Mouse (Mus musculus) liver, embryonic 12.5 days (tissue): ENCODE data around the gene Tmem135. TPM values are rescaled to one million over a fixed set of nuclear protein-coding genes. Genes with fewer than 3 reads are reported as not detected.
A peak's percentile ranks its signal among the peaks of the same experiment; 100 is the strongest.

ENCODE experiments used
- ATAC-seq: fragments of 200-750 bp; cut with Nextera tagmentation; 2 replicates; pipeline ENCODE4 v1.8.0; 2017; ENCODE audit warnings: moderate number of reproducible peaks, mild to moderate bottlenecking, moderate library complexity
- H3K27ac ChIP-seq: fragments of 300-500 bp; sonication (generic); 2 replicates; pipeline ENCODE4 v1.5.1; 2016; ENCODE audit warnings: mild to moderate bottlenecking
- H3K27me3 ChIP-seq: fragments of 300-500 bp; sonication (generic); replicated peaks from 2 replicates; pipeline ENCODE4 v1.6.1; 2016; ENCODE audit warnings: mild to moderate bottlenecking, moderate library complexity
- H3K36me3 ChIP-seq: fragments of 300-500 bp; sonication (generic); 2 replicates; pipeline ENCODE4 v1.6.1; 2016; ENCODE audit warnings: mild to moderate bottlenecking, moderate library complexity
- H3K4me1 ChIP-seq: fragments of 300-500 bp; sonication (generic); 2 replicates; pipeline ENCODE4 v1.6.1; 2016
- H3K4me2 ChIP-seq: fragments of 300-500 bp; sonication (generic); 2 replicates; pipeline ENCODE4 v1.6.1; 2016; ENCODE audit warnings: mild to moderate bottlenecking, moderate library complexity
- H3K4me3 ChIP-seq: fragments of 300-500 bp; sonication (generic); 2 replicates; pipeline ENCODE4 v1.5.1; 2016; ENCODE audit warnings: mild to moderate bottlenecking, moderate library complexity
- H3K9ac ChIP-seq: fragments of 300-500 bp; sonication (generic); 2 replicates; pipeline ENCODE4 v1.6.1; 2016; ENCODE audit warnings: mild to moderate bottlenecking, moderate library complexity
- H3K9me3 ChIP-seq: fragments of 300-500 bp; sonication (generic); replicated peaks from 2 replicates; pipeline ENCODE4 v1.6.1; 2016; ENCODE audit warnings: mild to moderate bottlenecking, moderate library complexity
- WGBS: fragments of 180-500 bp; shearing (Covaris S2); methylation state at CpG from one replicate; pipeline ENCODE4 v1.1.7; 2016; ENCODE audit not compliant: insufficient replicate concordance; 5-methylcytosine and 5-hydroxymethylcytosine counted together
- polyA plus RNA-seq: library from polyadenylated mRNA; unstranded; fragments of >200 nt; fragmentation: Nextera tagmentation; extraction: Ambion mirVana; gene quantifications from 2 replicates; pipeline ENCODE4 v1.2.1, GENCODE M21; 2016

The Tmem135 gene
- polyA plus RNA-seq, 1 experiment from 2014 or later: 16.0 TPM

- no peak overlapping the region for H3K27ac ChIP-seq
- WGBS: 9% methylated on average over 1 of the region's 1 CpGs
- H3K4me2 ChIP-seq: no peak overlapping the region
- H3K4me1 ChIP-seq: peaks cover 13% of the 10 kb centered on the region
- no peaks in the 10 kb centered on the region for H3K36me3 ChIP-seq
- no peak overlapping the region for H3K9ac ChIP-seq
- no peak overlapping the region for H3K4me3 ChIP-seq
- H3K27me3 ChIP-seq: no peaks in the 10 kb centered on the region
- ATAC-seq: no peak
- H3K9me3 ChIP-seq: no peaks in the 10 kb centered on the region
Observed at GRCm38 (mm10) chr7:89370917-89371316, 33.1 kb downstream of the Tmem135 start.

- 58% methylated on average over 1 of the region's 1 CpGs for WGBS
- no peak overlapping the region for H3K9ac ChIP-seq
- H3K4me2 ChIP-seq: no peak overlapping the region
- ATAC-seq: no peak
- peaks cover 13% of the 10 kb centered on the region for H3K4me1 ChIP-seq
- no peaks in the 10 kb centered on the region for H3K27me3 ChIP-seq
- no peaks in the 10 kb centered on the region for H3K36me3 ChIP-seq
- no peak overlapping the region for H3K27ac ChIP-seq
- H3K4me3 ChIP-seq: no peak overlapping the region
- H3K9me3 ChIP-seq: no peaks in the 10 kb centered on the region
Observed at GRCm38 (mm10) chr7:89370086-89370485, 33.9 kb downstream of the Tmem135 start.

GRCm38 (mm10) chr7:89367643-89368042 is 36.4 kb downstream of the Tmem135 start:
- no peak overlapping the region for H3K9ac ChIP-seq
- peak; percentile 87 for ATAC-seq
- H3K9me3 ChIP-seq: no peaks in the 10 kb centered on the region
- no peaks in the 10 kb centered on the region for H3K36me3 ChIP-seq
- H3K27me3 ChIP-seq: no peaks in the 10 kb centered on the region
- H3K4me3 ChIP-seq: no peak overlapping the region
- H3K27ac ChIP-seq: peak overlapping the region; percentile 46
- WGBS: 0% methylated on average over 3 of the region's 3 CpGs
- peaks cover 13% of the 10 kb centered on the region for H3K4me1 ChIP-seq
- no peak overlapping the region for H3K4me2 ChIP-seq

DNA sequence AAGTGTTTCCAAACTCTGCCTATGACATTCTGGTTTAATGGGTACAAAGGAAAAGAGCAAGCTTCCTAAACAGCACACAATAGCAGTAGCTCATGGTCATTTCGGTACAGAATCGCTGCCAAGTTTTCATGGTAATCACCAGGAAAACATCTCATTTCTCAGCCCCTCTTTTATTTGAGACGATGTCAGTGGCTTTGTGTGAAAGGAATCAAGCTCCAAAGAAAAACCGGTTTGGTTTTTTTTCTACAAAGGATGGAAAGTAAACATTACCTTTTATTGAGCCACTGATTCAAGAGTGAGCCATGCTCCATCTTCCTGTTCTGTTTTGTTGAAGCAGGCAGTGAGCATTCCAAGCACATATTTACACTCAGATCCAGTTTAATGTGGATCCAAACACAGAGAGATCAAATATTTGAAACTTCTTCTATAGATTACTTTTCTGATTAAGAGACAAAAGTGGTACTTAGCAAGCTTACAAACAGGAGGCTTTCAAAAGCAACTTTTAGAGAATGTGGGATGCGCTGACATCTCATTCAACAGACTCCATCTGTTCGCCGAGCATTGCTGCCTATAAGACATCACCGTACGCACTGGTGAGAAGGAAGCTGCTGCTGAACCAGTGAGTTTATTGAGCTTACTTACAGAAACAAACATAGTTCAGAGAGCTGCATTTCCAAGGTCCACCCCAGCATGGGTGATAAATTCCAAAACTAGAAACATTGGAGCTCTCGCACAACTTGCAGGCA is 38.7 kb downstream of the Tmem135 start:
- no peak for ATAC-seq
- Histone ChIP-seq H3K27me3 (no peaks in the 10 kb centered on the region), H3K9me3 (no peaks in the 10 kb centered on the region), H3K4me3 (no peak overlapping the region), H3K27ac (no peak overlapping the region), H3K4me1 (peaks cover 13% of the 10 kb centered on the region), H3K9ac (no peak overlapping the region), H3K4me2 (no peak overlapping the region), H3K36me3 (no peaks in the 10 kb centered on the region)
- WGBS: 83% methylated on average over 10 of the region's 10 CpGs

DNA sequence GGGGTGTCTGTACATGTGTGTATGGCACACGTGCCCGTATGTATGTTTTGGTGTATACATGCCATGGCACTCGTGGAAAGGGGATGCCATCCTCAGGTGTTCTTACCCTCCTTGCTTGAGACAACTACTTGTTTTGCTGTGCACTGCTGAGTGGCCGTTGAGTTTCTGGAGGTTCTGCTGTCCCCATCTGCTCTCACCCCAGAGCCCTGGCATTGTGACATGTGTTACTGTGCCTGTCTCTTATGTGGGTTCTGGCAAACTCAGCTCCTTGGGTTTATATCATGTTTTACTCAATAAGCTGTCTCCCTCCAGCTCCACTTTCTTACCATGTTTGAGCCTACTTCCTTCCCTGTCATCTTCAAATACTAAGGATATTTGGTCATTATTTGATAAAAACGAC is 40.0 kb downstream of the Tmem135 start:
- ATAC-seq: no peak
- H3K36me3 ChIP-seq: no peaks in the 10 kb centered on the region
- H3K4me2 ChIP-seq: no peak overlapping the region
- H3K27me3 ChIP-seq: no peaks in the 10 kb centered on the region
- H3K9ac ChIP-seq: no peak overlapping the region
- H3K27ac ChIP-seq: no peak overlapping the region
- H3K9me3 ChIP-seq: no peaks in the 10 kb centered on the region
- H3K4me3 ChIP-seq: no peak overlapping the region
- WGBS: 74% methylated on average over 5 of the region's 5 CpGs
- H3K4me1 ChIP-seq: peaks cover 13% of the 10 kb centered on the region

DNA sequence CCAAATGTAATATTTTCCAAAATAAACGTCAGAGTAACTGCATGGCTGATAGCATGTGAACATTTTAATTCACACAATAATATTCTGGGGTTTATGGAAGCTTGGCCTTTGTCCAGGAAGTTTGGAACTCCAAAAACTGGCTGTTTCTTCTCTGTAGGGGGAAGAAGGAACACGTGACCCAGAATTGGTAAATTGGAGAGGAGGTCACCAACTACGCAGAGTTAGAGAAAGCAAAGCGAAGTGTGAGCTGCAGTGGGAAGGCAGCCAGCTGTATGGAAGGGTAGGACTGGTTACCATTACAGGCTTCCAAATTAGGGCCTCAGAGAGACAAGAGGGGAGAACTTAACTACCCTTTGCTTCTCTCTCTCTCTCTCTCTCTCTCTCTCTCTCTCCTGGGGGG is 47.7 kb downstream of the Tmem135 start:
- no peak for ATAC-seq
- Histone ChIP-seq H3K9ac (no peak overlapping the region), H3K4me1 (no peaks in the 10 kb centered on the region), H3K9me3 (no peaks in the 10 kb centered on the region), H3K27me3 (no peaks in the 10 kb centered on the region), H3K27ac (no peak overlapping the region), H3K4me2 (no peak overlapping the region), H3K4me3 (no peak overlapping the region), H3K36me3 (no peaks in the 10 kb centered on the region)
- WGBS: 62% methylated on average over 4 of the region's 4 CpGs

GRCm38 (mm10) chr7:89355519-89356255 is 48.3 kb downstream of the Tmem135 start:
- Histone ChIP-seq H3K27ac (no peak overlapping the region), H3K4me1 (no peaks in the 10 kb centered on the region), H3K9me3 (no peaks in the 10 kb centered on the region), H3K27me3 (no peaks in the 10 kb centered on the region), H3K4me2 (no peak overlapping the region), H3K4me3 (no peak overlapping the region), H3K36me3 (no peaks in the 10 kb centered on the region), H3K9ac (no peak overlapping the region)
- no peak for ATAC-seq
- 60% methylated on average over 8 of the region's 8 CpGs for WGBS

DNA sequence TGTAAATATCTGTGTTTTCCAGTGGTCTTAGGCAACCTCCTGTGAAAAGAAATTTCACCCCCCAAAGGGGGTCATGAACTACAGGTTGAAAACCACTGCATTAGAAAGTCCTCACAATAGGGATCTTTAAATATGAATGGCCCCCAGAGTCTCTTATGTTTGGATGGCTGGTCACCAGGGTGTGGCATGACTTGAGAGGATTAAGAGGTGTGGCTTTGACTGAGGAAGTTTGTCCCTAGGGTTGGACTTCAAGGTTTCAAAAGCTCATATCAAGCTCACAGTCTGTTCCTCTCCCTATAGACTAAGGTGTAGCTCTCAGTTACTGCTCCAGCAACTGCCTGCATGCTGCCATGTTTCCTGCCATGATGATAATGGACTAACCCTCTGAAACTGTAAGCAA is 62.0 kb downstream of the Tmem135 start:
- H3K9me3 ChIP-seq: no peaks in the 10 kb centered on the region
- H3K4me2 ChIP-seq: no peak overlapping the region
- no peak overlapping the region for H3K9ac ChIP-seq
- H3K27me3 ChIP-seq: no peaks in the 10 kb centered on the region
- no peaks in the 10 kb centered on the region for H3K36me3 ChIP-seq
- peaks cover 21% of the 10 kb centered on the region for H3K4me1 ChIP-seq
- no peak overlapping the region for H3K27ac ChIP-seq
- no peak for ATAC-seq
- H3K4me3 ChIP-seq: no peak overlapping the region

GRCm38 (mm10) chr7:89339808-89340207 is 64.2 kb downstream of the Tmem135 start:
- Histone ChIP-seq H3K9ac (no peak overlapping the region), H3K36me3 (no peaks in the 10 kb centered on the region), H3K4me1 (peaks cover 34% of the 10 kb centered on the region), H3K9me3 (no peaks in the 10 kb centered on the region), H3K27me3 (no peaks in the 10 kb centered on the region), H3K4me3 (no peak overlapping the region), H3K4me2 (no peak overlapping the region), H3K27ac (no peak overlapping the region)
- no peak for ATAC-seq
- 59% methylated on average over 1 of the region's 1 CpGs for WGBS

DNA sequence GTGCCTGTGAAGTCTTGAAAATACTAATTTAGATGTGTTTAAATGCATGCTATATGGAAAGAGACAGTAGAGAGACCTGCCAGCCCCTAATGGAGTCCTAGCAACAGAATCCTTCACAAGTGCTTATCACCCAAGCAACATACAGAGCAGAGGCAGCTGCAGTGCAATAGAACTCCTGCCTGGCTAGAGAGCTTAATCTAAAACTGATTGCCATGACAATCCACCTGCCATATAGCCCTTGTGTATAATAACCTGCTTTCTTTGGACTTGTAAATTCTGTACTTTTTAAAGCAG is 64.9 kb downstream of the Tmem135 start:
- Histone ChIP-seq H3K27me3 (no peaks in the 10 kb centered on the region), H3K27ac (peak overlapping the region; percentile 54), H3K4me3 (peak overlapping the region; percentile 67), H3K4me1 (peaks cover 34% of the 10 kb centered on the region), H3K36me3 (no peaks in the 10 kb centered on the region), H3K9ac (peak overlapping the region; percentile 72), H3K4me2 (peak overlapping the region; percentile 78), H3K9me3 (no peaks in the 10 kb centered on the region)
- peak; percentile 82 for ATAC-seq

GRCm38 (mm10) chr7:89338350-89339141 is 65.5 kb downstream of the Tmem135 start:
- Histone ChIP-seq H3K27me3 (no peaks in the 10 kb centered on the region), H3K4me1 (peaks cover 34% of the 10 kb centered on the region), H3K27ac (peak overlapping the region; percentile 54), H3K9me3 (no peaks in the 10 kb centered on the region), H3K9ac (peak overlapping the region; percentile 72), H3K4me3 (peak overlapping the region; percentile 67), H3K36me3 (no peaks in the 10 kb centered on the region), H3K4me2 (peak overlapping the region; percentile 78)
- peak; percentile 95 for ATAC-seq
- 1% methylated on average over 57 of the region's 57 CpGs for WGBS

GRCm38 (mm10) chr7:89337711-89338349 is 66.2 kb downstream of the Tmem135 start:
- no peaks in the 10 kb centered on the region for H3K36me3 ChIP-seq
- H3K4me3 ChIP-seq: peak overlapping the region; percentile 67
- no peak for ATAC-seq
- no peaks in the 10 kb centered on the region for H3K27me3 ChIP-seq
- H3K9ac ChIP-seq: peak overlapping the region; percentile 72
- peak overlapping the region; percentile 78 for H3K4me2 ChIP-seq
- WGBS: 32% methylated on average over 10 of the region's 10 CpGs
- H3K4me1 ChIP-seq: peaks cover 34% of the 10 kb centered on the region
- H3K27ac ChIP-seq: peak overlapping the region; percentile 54
- H3K9me3 ChIP-seq: no peaks in the 10 kb centered on the region
